Mouse (Mus musculus) thymus, adult 2 months (tissue): ENCODE measurements at regions not wholly inside any gene's neighbourhood (a gene's known extent, or its start where the extent isn't known, plus 50 kb on each side); places are given as distances from the start of the nearest gene placed in this dataset.

ENCODE experiments used
- CTCF ChIP-seq: fragments of 200-500 bp; IDR thresholded peaks from 2 replicates; pipeline ENCODE4 v1.5.1; 2012; ENCODE audit warnings: mild to moderate bottlenecking, control low read depth, low read length, moderate library complexity, borderline replicate concordance; ENCODE audit not compliant: control insufficient read depth, poor library complexity, insufficient read depth; ENCODE audit errors: extremely low read depth
- POLR2A ChIP-seq: fragments of 200-500 bp; IDR thresholded peaks from 2 replicates; pipeline ENCODE4 v1.6.1; 2012; ENCODE audit warnings: mild to moderate bottlenecking, low read length, control low read depth, moderate library complexity; ENCODE audit not compliant: control insufficient read depth, poor library complexity, insufficient read depth; ENCODE audit errors: extremely low read depth

DNA sequence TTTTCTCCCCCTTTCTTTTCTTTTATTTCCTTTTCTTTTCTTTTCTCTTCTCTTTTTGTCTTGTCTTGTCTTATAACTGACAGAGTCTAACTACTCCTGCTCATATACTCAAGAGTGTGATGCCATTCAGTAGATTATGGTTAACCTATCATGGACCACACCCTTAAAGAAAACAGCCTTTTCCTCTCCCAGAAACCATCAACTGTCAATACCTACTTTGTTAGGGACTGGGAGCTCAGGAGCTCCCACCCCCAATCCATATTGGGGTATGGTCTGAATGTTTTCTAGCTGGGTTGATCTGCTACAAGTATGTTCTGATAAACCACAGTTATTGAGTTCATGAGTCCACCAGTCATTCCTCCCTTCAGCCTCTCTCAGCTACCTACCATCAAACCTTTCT is 972.3 kb upstream of the Lrrc6 start:
- no peak for TF ChIP-seq POLR2A
- TF ChIP-seq CTCF = no peak
